Mouse (Mus musculus): Measurements from ENCODE around the gene Gm19402. TPM values are rescaled to one million over a fixed set of nuclear protein-coding genes. Genes with fewer than 3 reads are reported as not detected.
"Not testable (repeated sequence)": the region's sequence is repeated elsewhere in the genome, so short reads cannot be mapped to it uniquely, and the experiment has no call there.

The Gm19402 gene
- not detected in 2 replicates for polyA plus RNA-seq (2016; fragmentation: Nextera tagmentation; extraction: Ambion mirVana)

DNA sequence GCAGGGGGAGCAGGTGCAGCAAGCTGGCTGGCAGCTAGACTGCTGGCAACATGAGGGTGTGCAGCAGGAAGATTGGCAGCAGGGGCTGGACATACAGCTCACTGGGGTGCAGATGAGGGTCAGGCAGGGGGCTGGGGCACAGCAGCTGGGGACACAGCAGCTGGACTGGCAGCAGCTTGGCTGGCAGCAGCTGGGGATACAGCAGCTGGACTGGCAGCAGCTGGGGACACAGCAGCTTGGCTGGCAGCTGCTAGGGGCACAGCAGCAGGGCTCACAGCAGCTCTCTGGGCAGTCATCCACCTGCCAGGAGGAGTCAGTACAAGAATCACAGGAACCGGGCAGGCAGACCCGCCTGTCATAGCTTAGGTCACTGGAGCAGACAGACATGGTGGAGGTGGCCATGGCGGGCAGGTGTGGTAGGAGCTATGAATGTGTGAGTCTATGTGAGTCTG lies at the start of gene Gm19402:
Gm19402 (minus strand) TSS at position 402 of the 452 bp plus-strand sequence.
- not testable (repeated sequence) for H3K9me3 ChIP-seq; H3K27ac ChIP-seq; H3K9ac ChIP-seq (replicated peaks); H3K36me3 ChIP-seq; ATAC-seq (ENCODE audit: insufficient number of reproducible peaks, insufficient read depth, low FRiP score, low TSS enrichment, low read depth); H3K4me3 ChIP-seq (replicated peaks); H3K4me2 ChIP-seq
- peaks cover 39% of the 10 kb centered on the region for H3K4me1 ChIP-seq (replicated peaks)
- H3K27me3 ChIP-seq: peaks cover 48% of the 10 kb centered on the region
- WGBS: 64% methylated on average over 3 of the region's 3 CpGs

GRCm38 (mm10) chr10:77738929-77739328 lies 48.4 kb upstream of the Gm19402 start:
- Histone ChIP-seq H3K4me3 (replicated peaks) (no peak overlapping the region), H3K4me1 (replicated peaks) (peaks cover 29% of the 10 kb centered on the region), H3K9me3 (peaks cover 17% of the 10 kb centered on the region), H3K27ac (no peak overlapping the region), H3K9ac (replicated peaks) (no peak overlapping the region), H3K36me3 (no peaks in the 10 kb centered on the region), H3K4me2 (no peak overlapping the region), H3K27me3 (no peaks in the 10 kb centered on the region)
- ATAC-seq (ENCODE audit: insufficient number of reproducible peaks, insufficient read depth, low FRiP score, low TSS enrichment, low read depth): no peak
- WGBS: 83% methylated on average over 4 of the region's 4 CpGs

DNA sequence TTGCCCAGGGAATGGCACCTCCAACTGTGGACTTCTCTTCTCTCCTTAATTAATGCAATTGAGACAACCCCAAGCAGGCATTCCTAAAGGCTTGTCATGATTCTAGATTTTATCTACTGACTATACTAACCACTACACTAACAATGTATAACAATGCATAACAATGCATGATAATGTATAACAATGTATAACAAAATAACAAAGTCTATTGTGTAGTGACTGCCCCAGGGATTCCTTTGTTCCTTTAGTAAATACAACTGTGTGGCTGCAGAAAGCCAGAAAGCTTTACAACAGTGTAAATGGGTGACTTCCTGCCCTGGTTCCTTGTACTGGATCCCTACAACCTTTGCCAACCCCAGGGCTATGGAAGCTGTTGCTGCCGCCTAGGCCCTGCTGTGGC lies 45.4 kb upstream of the Gm19402 start:
- no peak for ATAC-seq (ENCODE audit: insufficient number of reproducible peaks, insufficient read depth, low FRiP score, low TSS enrichment, low read depth)
- H3K4me1 ChIP-seq (replicated peaks): peaks cover 12% of the 10 kb centered on the region
- H3K9ac ChIP-seq (replicated peaks): no peak overlapping the region
- no peaks in the 10 kb centered on the region for H3K27me3 ChIP-seq
- H3K4me3 ChIP-seq (replicated peaks): no peak overlapping the region
- H3K9me3 ChIP-seq: peaks cover 19% of the 10 kb centered on the region
- H3K36me3 ChIP-seq: no peaks in the 10 kb centered on the region
- no peak overlapping the region for H3K4me2 ChIP-seq
- 86% methylated on average over 1 of the region's 1 CpGs for WGBS
- H3K27ac ChIP-seq: no peak overlapping the region

GRCm38 (mm10) chr10:77729241-77729640 lies 38.7 kb upstream of the Gm19402 start:
- Histone ChIP-seq H3K9ac (replicated peaks) (no peak overlapping the region), H3K4me3 (replicated peaks) (no peak overlapping the region), H3K4me2 (no peak overlapping the region), H3K9me3 (peaks cover 5% of the 10 kb centered on the region; the same call in 1 of the 2 replicates), H3K4me1 (replicated peaks) (no peaks in the 10 kb centered on the region), H3K27me3 (no peaks in the 10 kb centered on the region), H3K36me3 (no peaks in the 10 kb centered on the region), H3K27ac (no peak overlapping the region)
- ATAC-seq (ENCODE audit: insufficient number of reproducible peaks, insufficient read depth, low FRiP score, low TSS enrichment, low read depth): no peak
- WGBS: 55% methylated on average over 4 of the region's 4 CpGs

DNA sequence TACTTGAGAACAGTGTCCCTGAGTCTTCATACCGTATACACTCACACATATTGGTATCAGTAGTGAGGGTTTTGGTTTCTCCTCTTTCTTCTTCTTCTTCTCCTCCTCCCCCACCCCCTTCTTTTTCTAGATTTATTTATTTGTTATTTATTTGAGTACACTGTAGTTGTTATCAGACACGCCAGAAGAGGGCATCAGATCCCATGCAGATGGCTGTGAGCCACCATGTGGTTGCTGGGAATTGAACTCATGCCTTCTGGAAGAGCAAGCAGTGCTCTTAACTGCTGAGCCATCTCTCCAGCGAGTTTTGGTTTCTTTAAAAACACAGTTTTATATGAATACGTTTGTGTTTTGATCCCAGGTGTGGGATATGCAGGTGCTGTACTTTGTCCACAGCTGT lies 37.7 kb upstream of the Gm19402 start:
- WGBS: 61% methylated on average over 4 of the region's 4 CpGs
- Histone ChIP-seq H3K27ac (no peak overlapping the region), H3K4me2 (no peak overlapping the region), H3K36me3 (no peaks in the 10 kb centered on the region), H3K4me1 (replicated peaks) (no peaks in the 10 kb centered on the region), H3K9ac (replicated peaks) (no peak overlapping the region), H3K4me3 (replicated peaks) (no peak overlapping the region), H3K27me3 (no peaks in the 10 kb centered on the region), H3K9me3 (no peaks in the 10 kb centered on the region)
- ATAC-seq (ENCODE audit: insufficient number of reproducible peaks, insufficient read depth, low FRiP score, low TSS enrichment, low read depth): no peak

DNA sequence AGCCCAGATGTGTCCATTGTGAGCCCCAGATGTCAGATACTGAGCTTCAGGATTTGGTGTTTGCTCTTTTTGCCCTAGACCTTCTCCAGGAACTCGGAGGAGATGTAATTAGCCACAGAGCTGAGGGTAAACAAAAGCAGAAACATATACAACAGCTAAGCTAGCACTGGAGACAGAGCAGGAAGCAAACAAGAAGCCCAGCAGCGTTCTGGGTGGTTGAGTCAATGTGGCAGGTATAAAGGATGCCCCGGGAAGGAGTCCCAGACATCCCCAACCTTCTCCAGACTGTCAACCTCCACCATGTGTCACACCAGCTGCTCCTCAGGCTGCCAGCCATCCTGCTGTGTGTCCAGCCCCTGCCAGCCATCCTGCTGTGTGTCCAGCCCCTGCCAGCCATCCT lies 35.6 kb upstream of the Gm19402 start, which contains the start of gene Gm10100:
Gm10100 (plus strand) TSS at position 301 of the 400 bp plus-strand sequence.
- ATAC-seq (ENCODE audit: insufficient number of reproducible peaks, insufficient read depth, low FRiP score, low TSS enrichment, low read depth): no peak
- Histone ChIP-seq H3K27me3 (no peaks in the 10 kb centered on the region), H3K4me2 (no peak within 1 kb of the TSS), H3K36me3 (no peaks in the 10 kb centered on the region), H3K4me1 (replicated peaks) (no peaks in the 10 kb centered on the region), H3K4me3 (replicated peaks) (no peak within 1 kb of the TSS), H3K9me3 (no peaks in the 10 kb centered on the region), H3K27ac (no peak within 1 kb of the TSS), H3K9ac (replicated peaks) (no peak within 1 kb of the TSS)
- 21% methylated on average over 3 of the region's 3 CpGs for whole genome bisulfite sequencing

- 84% methylated on average over 8 of the region's 8 CpGs for WGBS
- peaks cover 6% of the 10 kb centered on the region; the same call in 1 of the 2 replicates for H3K9me3 ChIP-seq
- no peak overlapping the region for H3K9ac ChIP-seq (replicated peaks)
- no peaks in the 10 kb centered on the region for H3K36me3 ChIP-seq
- H3K4me1 ChIP-seq (replicated peaks): no peaks in the 10 kb centered on the region
- no peaks in the 10 kb centered on the region for H3K27me3 ChIP-seq
- H3K4me2 ChIP-seq: no peak overlapping the region
- ATAC-seq (ENCODE audit: insufficient number of reproducible peaks, insufficient read depth, low FRiP score, low TSS enrichment, low read depth): no peak
- H3K27ac ChIP-seq: no peak overlapping the region
- H3K4me3 ChIP-seq (replicated peaks): no peak overlapping the region
These were observed 34.3 kb upstream of the Gm19402 start for GRCm38 (mm10) chr10:77724855-77725254.

DNA sequence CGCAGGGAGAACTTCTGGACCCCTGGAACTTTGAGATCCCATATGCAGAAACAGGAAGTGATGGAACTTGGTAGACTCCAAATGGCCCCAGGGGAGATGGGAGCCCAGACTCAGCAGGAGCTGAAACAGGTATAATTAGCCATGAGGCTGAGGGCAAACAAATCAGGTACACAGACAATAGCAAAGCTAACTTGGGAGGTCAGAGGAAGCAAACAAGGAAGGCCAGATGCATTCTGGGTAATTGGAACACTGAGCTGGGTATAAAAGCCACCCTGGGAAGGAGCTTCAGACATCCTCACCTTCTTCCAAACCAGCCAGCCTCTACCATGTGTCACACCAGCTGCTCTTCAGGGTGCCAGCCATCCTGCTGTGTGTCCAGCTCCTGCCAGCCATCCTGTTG lies 29.7 kb upstream of the Gm19402 start, which contains the start of gene Krtap12-1:
Krtap12-1 (plus strand) TSS at position 301 of the 400 bp plus-strand sequence.
- not testable (repeated sequence) for ATAC-seq (ENCODE audit: insufficient number of reproducible peaks, insufficient read depth, low FRiP score, low TSS enrichment, low read depth)

GRCm38 (mm10) chr10:77715507-77715906 lies 24.9 kb upstream of the Gm19402 start, which contains the start of gene Gm10142:
Gene Gm10142, plus strand, starts transcription at chr10:77715807.
- no peak for ATAC-seq (ENCODE audit: insufficient number of reproducible peaks, insufficient read depth, low FRiP score, low TSS enrichment, low read depth)
- H3K27me3 ChIP-seq: no peaks in the 10 kb centered on the region
- WGBS: 85% methylated on average over 1 of the region's 1 CpGs

More for the DNA sequence above, 29.7 kb upstream of the Gm19402 start, which contains the start of gene Krtap12-1:
- not testable (repeated sequence) for H3K27me3 ChIP-seq; H3K36me3 ChIP-seq; H3K27ac ChIP-seq; H3K4me2 ChIP-seq; H3K4me3 ChIP-seq (replicated peaks); H3K9ac ChIP-seq (replicated peaks); H3K9me3 ChIP-seq; H3K4me1 ChIP-seq (replicated peaks)
- WGBS: 83% methylated on average over 1 of the region's 1 CpGs

GRCm38 (mm10) chr10:77713734-77714133 lies 23.2 kb upstream of the Gm19402 start:
- WGBS: 57% methylated on average over 4 of the region's 4 CpGs
- H3K4me2 ChIP-seq: no peak overlapping the region
- no peak overlapping the region for H3K4me3 ChIP-seq (replicated peaks)
- no peaks in the 10 kb centered on the region for H3K36me3 ChIP-seq
- no peaks in the 10 kb centered on the region for H3K27me3 ChIP-seq
- no peak for ATAC-seq (ENCODE audit: insufficient number of reproducible peaks, insufficient read depth, low FRiP score, low TSS enrichment, low read depth)
- no peak overlapping the region for H3K27ac ChIP-seq
- H3K9ac ChIP-seq (replicated peaks): no peak overlapping the region
- no peaks in the 10 kb centered on the region for H3K4me1 ChIP-seq (replicated peaks)
- H3K9me3 ChIP-seq: peaks cover 11% of the 10 kb centered on the region; the same call in 1 of the 2 replicates

More at GRCm38 (mm10) chr10:77715507-77715906, 24.9 kb upstream of the Gm19402 start, which contains the start of gene Gm10142:
- Histone ChIP-seq H3K27ac (no peak within 1 kb of the TSS), H3K9ac (replicated peaks) (no peak within 1 kb of the TSS), H3K9me3 (peaks cover 14% of the 10 kb centered on the region), H3K4me1 (replicated peaks) (no peaks in the 10 kb centered on the region), H3K4me3 (replicated peaks) (no peak within 1 kb of the TSS), H3K36me3 (no peaks in the 10 kb centered on the region), H3K4me2 (no peak within 1 kb of the TSS)

DNA sequence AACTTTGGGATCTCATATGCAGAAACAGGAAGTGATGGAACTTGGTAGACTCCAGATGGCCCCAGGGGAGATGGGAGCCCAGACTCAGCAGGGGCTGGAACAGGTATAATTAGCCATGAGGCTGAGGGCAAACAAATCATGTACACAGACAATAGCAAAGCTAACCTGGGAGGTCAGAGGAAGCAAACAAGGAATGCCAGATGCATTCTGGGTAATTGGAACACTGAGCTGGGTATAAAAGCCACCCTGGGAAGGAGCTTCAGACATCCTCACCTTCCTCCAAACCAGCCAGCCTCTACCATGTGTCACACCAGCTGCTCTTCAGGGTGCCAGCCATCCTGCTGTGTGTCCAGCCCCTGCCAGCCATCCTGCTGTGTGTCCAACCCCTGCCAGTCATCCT lies 20.6 kb upstream of the Gm19402 start, which contains the start of gene Gm10024:
Gm10024 (plus strand) TSS at position 301 of the 400 bp plus-strand sequence.
- ATAC-seq (ENCODE audit: insufficient number of reproducible peaks, insufficient read depth, low FRiP score, low TSS enrichment, low read depth): not testable (repeated sequence)

GRCm38 (mm10) chr10:77709831-77710230 lies 19.3 kb upstream of the Gm19402 start:
- Histone ChIP-seq H3K27ac (no peak overlapping the region), H3K4me2 (no peak overlapping the region), H3K9ac (replicated peaks) (no peak overlapping the region), H3K4me3 (replicated peaks) (no peak overlapping the region), H3K36me3 (no peaks in the 10 kb centered on the region), H3K9me3 (peaks cover 22% of the 10 kb centered on the region), H3K27me3 (no peaks in the 10 kb centered on the region), H3K4me1 (replicated peaks) (no peaks in the 10 kb centered on the region)
- ATAC-seq (ENCODE audit: insufficient number of reproducible peaks, insufficient read depth, low FRiP score, low TSS enrichment, low read depth): no peak
- 70% methylated on average over 3 of the region's 3 CpGs for WGBS

More for the DNA sequence above, 20.6 kb upstream of the Gm19402 start, which contains the start of gene Gm10024:
- H3K9ac ChIP-seq (replicated peaks); H3K36me3 ChIP-seq; H3K4me2 ChIP-seq; H3K27me3 ChIP-seq; H3K27ac ChIP-seq; H3K4me1 ChIP-seq (replicated peaks); H3K4me3 ChIP-seq (replicated peaks): not testable (repeated sequence)
- H3K9me3 ChIP-seq: peaks cover 19% of the 10 kb centered on the region

All from limb, embryonic 12.5 days (tissue).